9 mouse cellular contexts compared by ENCODE assay signal in genomic region chr1:173333312-173334253, GRCm38 (mm10). TPM values are rescaled to one million over a fixed set of nuclear protein-coding genes. Genes with fewer than 3 reads are reported as not detected.
DNase-seq lines count a peak whose midpoint lies in the region; ATAC-seq and TF ChIP-seq lines count a peak whose summit lies in the region.
"Had no signal": no experiment of that assay in that cellular context is flagged by ENCODE, and none has a peak within 500 bp of the region (broad histone marks: within the 10 kb centered on the region; RNA-seq: fewer than 3 reads in every experiment).

Ackr1 (minus strand) TSS chr1:173333750.

- 74% methylated on average over 9 of the region's 9 CpGs for WGBS in forebrain, embryonic 14.5 days
- WGBS in small intestine, adult 2 months, result 60% methylated on average over 9 of the region's 9 CpGs

- intact Hi-C loops in left cerebral cortex, postnatal 14 days (cut with DNase I), result no loop called here

- no peak for DNase-seq in layer of hippocampus, adult 2 months (ENCODE audit: low spot score in 2 of 2)
- no peak for DNase-seq in layer of hippocampus, adult 9-11 months
- DNase-seq in forebrain, embryonic 14.5 days (ENCODE audit: low spot score), result no peak
- no peak for DNase-seq in left cerebral cortex, postnatal 14 days (ENCODE audit: low spot score in 2 of 2)
- DNase-seq in right cerebral cortex, adult 18-20 months, result no peak
- DNase-seq in lung, postnatal 10 days, result no peak
- no peak for DNase-seq in frontal cortex, postnatal 10 days (ENCODE audit: low spot score in 2 of 2)
- DNase-seq: lung, adult 2 months had no signal

- no peak for TF ChIP-seq CTCF in layer of hippocampus, adult 2 months (conservative IDR thresholded peaks at IDR 0.05)
- TF ChIP-seq CTCF in small intestine, adult 2 months (IDR thresholded peaks at IDR 0.05; ENCODE audit: extremely low read depth, insufficient read length, insufficient replicate concordance, low read depth, low read length), result no peak

- no peak within 1 kb of the TSS for H3K4me2 ChIP-seq in forebrain, embryonic 14.5 days (ENCODE audit: low read length)

- H3K4me1 ChIP-seq in forebrain, embryonic 14.5 days (ENCODE audit: control insufficient read depth, insufficient read depth, low read length), result no peaks in the 10 kb centered on the region
- no peaks in the 10 kb centered on the region for H3K4me1 ChIP-seq in small intestine, adult 2 months (ENCODE audit: control insufficient read depth, insufficient read depth, insufficient read length, low read length)

- TF ChIP-seq POLR2A in small intestine, adult 2 months (IDR thresholded peaks at IDR 0.05; ENCODE audit: low read depth, low read length), result no peak

- no peak within 1 kb of the TSS for H3K4me3 ChIP-seq in layer of hippocampus, adult 2 months
- no peak within 1 kb of the TSS for H3K4me3 ChIP-seq in forebrain, embryonic 14.5 days (ENCODE audit: low read depth, low read length)
- no peak within 1 kb of the TSS for H3K4me3 ChIP-seq in small intestine, adult 2 months (ENCODE audit: low read depth, low read length)

- no peak within 1 kb of the TSS for H3K27ac ChIP-seq in layer of hippocampus, adult 2 months
- no peak within 1 kb of the TSS for H3K27ac ChIP-seq in forebrain, embryonic 14.5 days (ENCODE audit: low read depth, low read length)
- no peak within 1 kb of the TSS for H3K27ac ChIP-seq in small intestine, adult 2 months (ENCODE audit: insufficient read depth, low read depth, low read length)

- peaks cover 22% of the 10 kb centered on the region; the same call in 1 of the 2 replicates for H3K36me3 ChIP-seq in forebrain, embryonic 14.5 days (ENCODE audit: control insufficient read depth, insufficient read depth, low read length)
- no peaks in the 10 kb centered on the region for H3K36me3 ChIP-seq in small intestine, adult 2 months (ENCODE audit: control insufficient read depth, insufficient read depth, low read length)

- no peaks in the 10 kb centered on the region for H3K27me3 ChIP-seq in forebrain, embryonic 14.5 days (replicated peaks; ENCODE audit: control insufficient read depth, insufficient read depth, low read length)
- no peaks in the 10 kb centered on the region for H3K27me3 ChIP-seq in small intestine, adult 2 months (ENCODE audit: control insufficient read depth, insufficient read depth, low read length)

- no peak within 1 kb of the TSS for H3K9ac ChIP-seq in forebrain, embryonic 14.5 days (ENCODE audit: low read length)

- H3K9me3 ChIP-seq in forebrain, embryonic 14.5 days (replicated peaks; ENCODE audit: control insufficient read depth, low read length), result no peaks in the 10 kb centered on the region

- no peak for ATAC-seq in forebrain, embryonic 14.5 days

RNA-seq across cellular contexts. Expression of gene Ackr1, which starts in this region (rescaled TPM):
- 10 to 100 TPM; 64.5 to 65.9 TPM for total RNA-seq in layer of hippocampus, adult 2 months (2021)
- 10.5 and 12.0 TPM in 2 replicates for polyA plus RNA-seq in forebrain, embryonic 14.5 days (2014; fragmentation: Nextera tagmentation; extraction: Ambion mirVana)
- 100 to 1,000 TPM; 116 to 127 TPM for total RNA-seq in left cerebral cortex, postnatal 14 days (2021)
- 7.9 and 11.1 TPM in 2 replicates for polyA plus RNA-seq in small intestine, adult 2 months (2012; rRNA removed)
